Mouse (Mus musculus) lung, adult 2 months (tissue): ENCODE data around the gene Apba3.

ENCODE experiments used
- CTCF ChIP-seq: fragments of 200-500 bp; IDR thresholded peaks from 2 replicates; pipeline ENCODE4 v1.5.1; 2011; ENCODE audit warnings: mild to moderate bottlenecking, low read length, control low read depth; ENCODE audit not compliant: insufficient read depth
- POLR2A ChIP-seq: fragments of 200-500 bp; IDR thresholded peaks from 2 replicates; pipeline ENCODE4 v1.6.1; 2011; ENCODE audit warnings: low read depth, mild to moderate bottlenecking, control low read depth, low read length, borderline replicate concordance; ENCODE audit errors: extremely low read depth

DNA sequence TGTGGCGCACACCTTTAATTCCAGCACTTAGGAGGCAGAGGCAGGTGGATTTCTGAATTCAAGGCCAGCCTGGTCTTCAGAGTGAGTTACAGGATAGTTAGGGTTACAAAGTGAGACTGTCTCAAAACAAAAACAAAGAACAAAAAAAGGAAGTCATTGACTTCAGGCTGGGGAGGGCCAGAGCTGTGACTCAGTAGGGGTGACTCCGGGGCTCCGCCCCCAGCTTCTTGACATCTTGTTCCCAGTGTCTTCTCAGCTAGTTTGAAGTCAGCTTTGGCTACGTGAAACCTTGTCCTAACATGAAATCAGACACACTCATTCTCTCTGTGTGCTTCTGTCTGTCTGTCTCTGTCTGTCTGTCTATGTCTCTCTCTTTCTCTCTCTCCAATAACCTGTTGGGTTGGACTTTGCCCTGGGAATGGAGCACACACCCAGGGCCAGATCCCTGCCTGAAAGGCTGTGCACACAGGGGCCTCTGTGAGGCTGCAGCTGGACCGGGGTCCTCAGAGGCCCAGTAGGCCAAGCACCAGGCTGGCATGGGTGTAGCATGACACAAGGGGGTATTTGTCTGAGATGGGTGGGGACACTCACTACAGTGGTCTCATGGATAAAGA lies 45.3 kb upstream of the Apba3 start:
- TF ChIP-seq CTCF = no peak
- no peak for TF ChIP-seq POLR2A
